Mouse (Mus musculus): ENCODE data around the gene Ydjc.
"Not testable (repeated sequence)": the region's sequence is repeated elsewhere in the genome, so short reads cannot be mapped to it uniquely, and the experiment has no call there.

Gene Ydjc

GRCm38 (mm10) chr16:17154346-17154745 lies 9.9 kb downstream of the Ydjc start:
- DNase-seq (ENCODE audit: low spot score) = no peak

DNA sequence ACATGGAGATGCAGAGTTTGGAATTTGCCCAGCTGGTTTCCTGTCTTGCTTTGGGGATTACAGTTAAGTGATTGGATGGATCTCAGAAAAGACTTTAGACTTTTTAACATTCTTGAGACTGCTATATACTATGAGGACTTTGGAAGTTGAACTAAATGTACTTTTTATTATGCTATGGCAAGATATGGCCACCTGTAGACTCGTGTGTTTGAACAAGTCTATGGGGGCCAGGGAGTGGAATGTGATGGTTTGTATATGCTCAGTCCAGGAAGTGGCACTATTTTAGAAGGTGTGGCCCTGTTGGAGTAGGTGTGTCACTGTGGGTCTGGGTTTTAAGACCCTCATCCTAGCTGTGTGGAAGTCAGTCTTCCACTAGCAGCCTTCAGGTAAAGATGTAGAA lies 21.1 kb downstream of the Ydjc start:
- DNase-seq (ENCODE audit: low spot score) = not testable (repeated sequence)

DNA sequence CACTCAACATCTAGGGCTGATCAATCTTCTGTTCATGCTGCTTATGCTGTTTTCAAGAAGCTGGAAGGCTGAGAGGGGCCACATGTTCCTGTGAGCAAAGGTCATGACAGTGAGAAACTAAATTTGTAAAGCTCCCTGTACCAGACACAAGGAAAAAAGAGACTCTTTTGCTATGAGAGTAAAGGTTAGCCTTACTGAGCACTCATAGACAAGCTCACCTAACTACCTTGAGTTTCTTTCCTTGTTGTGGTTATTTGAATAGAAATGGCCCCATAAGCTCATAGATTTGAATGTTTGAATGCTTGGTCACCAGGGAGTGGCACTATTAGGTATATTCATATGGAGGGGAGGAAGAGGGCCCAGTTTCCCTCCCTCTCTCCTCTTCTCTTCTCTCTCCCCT lies 22.8 kb downstream of the Ydjc start:
- DNase-seq (ENCODE audit: low spot score) = no peak

DNA sequence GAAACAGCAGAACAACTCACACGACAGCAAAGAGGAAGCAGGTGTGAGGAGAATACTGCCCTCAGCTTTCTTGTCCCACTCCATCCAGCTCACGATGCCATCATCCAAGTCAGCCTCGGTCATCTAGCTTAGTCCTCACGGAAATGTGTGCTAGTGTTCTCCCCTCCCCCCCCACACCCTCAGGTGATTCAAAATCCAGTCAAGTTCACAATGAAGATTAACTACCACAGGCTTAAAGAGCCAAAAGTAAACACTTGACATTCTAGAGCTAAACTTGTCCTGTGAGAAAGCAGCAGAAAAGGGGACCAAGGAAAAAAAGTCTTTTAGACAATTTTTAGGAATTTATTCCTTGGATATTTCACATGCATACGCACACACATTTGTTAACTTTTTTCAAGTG lies 23.6 kb downstream of the Ydjc start:
- no peak for DNase-seq (ENCODE audit: low spot score)

GRCm38 (mm10) chr16:17175765-17176164 lies 31.3 kb downstream of the Ydjc start:
- DNase-seq (ENCODE audit: low spot score) = no peak

GRCm38 (mm10) chr16:17177623-17178170 lies 33.3 kb downstream of the Ydjc start:
- DNase-seq (ENCODE audit: low spot score) = no peak

DNA sequence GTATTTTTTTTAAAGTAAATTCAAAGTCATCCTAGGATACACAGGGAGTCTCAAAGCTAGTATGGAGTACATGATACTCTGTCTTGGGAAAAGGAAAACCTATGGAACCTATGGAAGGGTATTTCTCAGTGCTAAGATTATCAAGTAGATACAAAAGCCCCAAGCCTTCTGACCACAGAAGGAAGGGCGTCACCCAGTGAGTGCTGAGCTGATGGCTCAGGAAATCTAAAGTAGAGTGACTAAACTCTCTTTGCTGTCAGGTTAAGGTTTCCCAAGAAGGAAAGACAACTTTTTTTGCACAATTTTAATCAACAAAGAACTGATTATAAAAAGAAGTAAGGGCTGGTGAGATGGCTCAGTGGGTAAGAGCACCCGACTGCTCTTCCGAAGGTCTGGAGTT lies 35.3 kb downstream of the Ydjc start:
- no peak for DNase-seq (ENCODE audit: low spot score)

- DNase-seq (ENCODE audit: low spot score) = peak; percentile 44
These were observed 37.0 kb downstream of the Ydjc start for GRCm38 (mm10) chr16:17181382-17181781.

DNA sequence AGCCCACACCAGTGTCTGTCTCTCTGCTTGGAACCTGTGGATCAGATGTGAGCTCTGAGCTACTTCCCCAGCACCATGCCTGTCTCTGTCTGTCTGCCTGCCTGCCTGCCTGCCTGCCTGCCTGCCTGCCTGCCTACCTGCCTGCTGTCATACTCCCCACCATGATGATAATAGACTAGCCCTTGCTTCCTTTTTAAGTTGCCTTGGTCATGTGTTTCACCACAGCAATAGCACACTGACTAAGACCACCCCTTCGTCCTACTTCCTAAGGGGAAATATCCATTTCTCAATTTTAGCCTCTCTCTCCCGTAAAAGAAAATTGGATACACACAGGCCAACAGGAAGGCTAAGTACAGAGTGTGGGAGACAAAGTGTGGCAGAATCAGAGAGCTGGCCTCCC lies 37.7 kb downstream of the Ydjc start:
- no peak for DNase-seq (ENCODE audit: low spot score)

- DNase-seq (ENCODE audit: low spot score) = no peak
These were observed 38.6 kb downstream of the Ydjc start for GRCm38 (mm10) chr16:17183003-17183402.

- DNase-seq (ENCODE audit: low spot score) = no peak
These were observed 41.1 kb downstream of the Ydjc start for GRCm38 (mm10) chr16:17185475-17185874.

GRCm38 (mm10) chr16:17193823-17194222 lies 49.4 kb downstream of the Ydjc start:
- no peak for DNase-seq (ENCODE audit: low spot score)

- no peak for DNase-seq (ENCODE audit: low spot score)
These were observed 55.9 kb downstream of the Ydjc start for GRCm38 (mm10) chr16:17200121-17200952.

DNA sequence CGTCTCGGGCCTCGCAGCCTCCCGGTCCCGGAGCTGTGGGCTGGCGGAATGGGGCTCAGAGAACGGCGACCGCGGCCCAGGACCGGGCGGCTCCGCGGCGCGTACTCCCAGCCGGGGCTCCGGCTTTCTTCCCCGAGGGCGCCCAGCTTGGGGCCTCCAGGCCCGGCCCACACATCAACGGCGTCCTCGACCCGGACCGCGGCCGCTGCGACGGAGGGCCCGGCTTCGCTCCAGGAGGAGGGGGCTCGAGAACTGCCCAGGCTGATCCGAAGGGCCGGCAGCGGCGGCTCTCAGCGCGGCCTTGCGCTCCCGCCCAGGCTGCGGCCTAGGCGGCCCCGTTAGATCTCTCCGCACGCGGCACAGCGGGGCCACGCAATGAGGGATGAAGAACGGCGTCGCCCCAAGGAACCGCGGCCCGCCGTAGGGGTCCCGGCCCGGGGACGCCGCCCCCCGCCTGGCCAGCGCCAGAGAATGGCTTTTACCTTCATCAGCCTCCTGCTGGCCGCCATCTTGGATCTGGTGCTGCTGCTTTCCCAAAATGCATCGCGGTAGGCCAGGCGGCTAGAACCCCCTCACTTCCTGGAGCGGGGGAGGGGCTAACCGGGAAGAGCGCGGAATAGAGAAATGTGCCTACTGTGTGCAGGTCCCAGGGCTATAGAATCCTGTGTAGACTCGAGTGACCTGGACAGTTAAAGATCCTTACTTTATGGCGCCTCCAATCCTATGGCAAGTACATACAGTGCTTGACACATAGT lies 56.7 kb downstream of the Ydjc start:
- DNase-seq (ENCODE audit: low spot score) = peak; percentile 83

DNA sequence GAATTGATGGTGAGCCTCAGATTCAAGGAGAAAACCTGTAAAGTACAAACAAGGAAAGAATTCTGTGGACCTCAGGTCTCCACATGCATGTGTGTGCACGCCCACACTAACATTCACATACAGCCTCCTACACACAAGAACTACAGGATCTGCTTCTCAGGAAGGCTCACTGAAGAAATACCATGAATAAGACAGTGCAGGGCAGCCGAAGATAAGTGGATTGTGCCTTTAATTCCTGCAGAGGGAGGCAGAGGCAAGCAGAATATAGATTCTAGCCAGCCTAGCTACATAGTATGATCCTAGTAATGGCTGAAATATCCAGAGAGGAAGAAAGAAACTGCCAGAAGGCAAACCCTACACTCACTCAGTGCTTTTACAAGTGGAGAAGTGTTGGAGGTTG lies 57.6 kb downstream of the Ydjc start:
- no peak for DNase-seq (ENCODE audit: low spot score)

DNA sequence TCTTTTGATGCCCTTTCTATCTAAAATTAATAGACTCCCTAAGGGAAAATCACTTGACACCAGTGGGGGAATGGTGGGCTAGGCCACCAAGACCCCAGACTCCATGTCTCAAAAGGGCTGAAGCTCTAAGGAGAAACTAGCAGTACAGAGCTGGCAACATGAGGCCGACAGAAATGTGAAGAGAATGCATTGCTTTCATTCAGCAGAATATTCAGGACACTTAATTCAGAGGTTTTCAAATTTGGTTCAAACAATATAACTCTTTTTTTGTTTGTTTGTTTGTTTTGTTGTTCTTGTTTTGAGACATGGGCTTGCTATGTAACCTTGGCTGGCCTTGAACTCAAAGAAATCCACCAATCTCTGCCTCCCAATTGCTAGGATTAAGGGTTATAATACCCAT lies 58.1 kb downstream of the Ydjc start, which contains the start of gene Ube2l3:
Ube2l3 (minus strand) TSS at position 101 of the 400 bp plus-strand sequence.
- no peak for DNase-seq (ENCODE audit: low spot score)

GRCm38 (mm10) chr16:17204990-17205389 lies 60.6 kb downstream of the Ydjc start:
- peak; percentile 31 for DNase-seq (ENCODE audit: low spot score)

DNA sequence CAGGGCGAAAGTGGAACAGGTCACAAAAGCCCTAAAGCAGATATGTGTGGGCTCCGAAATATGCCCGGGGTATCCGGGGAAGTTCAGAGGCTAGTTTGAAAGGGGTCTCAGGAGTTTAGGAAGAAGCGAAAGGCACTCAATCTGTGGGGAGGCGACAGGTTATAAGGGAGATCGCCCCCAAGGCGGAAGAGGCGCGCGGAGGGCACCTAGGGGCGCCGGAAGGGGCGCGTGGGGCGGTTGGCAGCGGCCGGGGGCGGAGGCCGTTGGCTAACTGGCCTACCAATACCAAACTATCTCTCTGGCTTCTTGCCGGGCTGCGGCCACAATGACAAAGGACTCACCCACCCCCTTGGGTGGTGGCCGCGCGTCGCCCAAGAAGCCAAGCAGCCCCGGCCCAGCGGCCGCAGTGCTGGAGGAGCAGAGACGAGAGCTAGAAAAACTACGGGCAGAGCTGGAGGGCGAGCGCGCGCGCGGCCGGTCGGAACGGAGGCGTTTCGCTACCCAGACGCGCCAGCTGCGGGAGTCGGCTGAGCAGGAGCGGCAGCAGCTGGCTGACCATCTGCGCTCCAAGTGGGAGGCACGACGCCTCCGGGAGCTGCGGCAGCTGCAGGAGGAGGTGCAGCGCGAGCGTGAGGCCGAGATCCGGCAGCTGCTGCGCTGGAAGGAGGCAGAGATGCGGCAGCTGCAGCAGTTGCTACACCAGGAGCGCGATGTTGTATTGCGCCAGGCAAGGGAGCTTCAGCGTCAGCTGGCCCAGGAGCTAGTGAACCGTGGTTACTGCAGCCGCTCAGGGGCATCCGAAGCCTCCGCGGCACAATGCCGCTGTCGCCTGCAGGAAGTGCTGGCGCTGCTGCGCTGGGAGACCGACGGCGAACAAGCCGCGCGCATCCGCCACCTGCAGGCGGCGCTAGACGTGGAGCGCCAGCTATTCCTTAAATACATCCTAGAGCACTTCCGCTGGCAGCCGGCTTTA lies 64.3 kb downstream of the Ydjc start, which contains the start of gene Rimbp3:
Rimbp3 (plus strand) TSS at position 215 of the 973 bp plus-strand sequence.
- DNase-seq (ENCODE audit: low spot score) = peak; percentile 87

DNA sequence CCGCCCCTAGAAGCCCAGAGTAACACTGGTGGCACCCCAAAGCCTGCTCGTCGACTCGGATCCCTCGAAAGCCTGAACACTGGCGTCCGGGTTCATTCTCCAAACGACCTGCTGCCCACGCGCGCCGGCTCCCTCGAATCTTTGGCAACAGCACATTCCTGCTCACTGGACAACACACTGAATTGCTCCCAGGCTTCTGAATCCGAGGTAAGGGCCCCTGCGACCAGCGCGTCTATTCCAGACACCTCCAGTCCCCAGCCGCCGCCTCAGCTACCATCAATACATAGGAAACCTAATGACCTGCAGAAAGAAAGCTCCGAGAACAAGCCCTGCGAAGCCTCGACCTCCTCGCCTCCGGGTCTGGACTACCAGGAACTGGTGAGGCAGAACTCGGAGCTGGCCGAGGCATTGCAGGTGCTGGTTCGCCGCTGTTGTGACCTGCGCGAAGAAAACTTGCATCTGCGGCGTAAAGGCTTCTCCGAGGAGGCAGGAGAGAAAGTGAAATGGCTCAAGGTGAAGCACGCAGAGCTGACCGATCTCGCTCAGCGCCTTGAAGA lies 65.1 kb downstream of the Ydjc start:
- DNase-seq (ENCODE audit: low spot score) = peak; percentile 22
